Mouse (Mus musculus) brain, embryonic 14.5 days (tissue): Measurements from ENCODE around the gene Ankrd33.

Source experiments
- CTCF ChIP-seq: fragments of 200-500 bp; IDR thresholded peaks from 2 replicates; pipeline ENCODE4 v1.5.1; 2012; ENCODE audit warnings: inconsistent platforms, mild to moderate bottlenecking, moderate library complexity, borderline replicate concordance; ENCODE audit not compliant: insufficient read depth, insufficient read length; ENCODE audit errors: extremely low read depth
- POLR2A ChIP-seq: fragments of 200-500 bp; IDR thresholded peaks from 2 replicates; pipeline ENCODE4 v1.6.1; 2012; ENCODE audit warnings: mild to moderate bottlenecking, inconsistent platforms, borderline replicate concordance; ENCODE audit not compliant: poor library complexity, insufficient read depth, insufficient read length, severe bottlenecking; ENCODE audit errors: extremely low read depth

DNA sequence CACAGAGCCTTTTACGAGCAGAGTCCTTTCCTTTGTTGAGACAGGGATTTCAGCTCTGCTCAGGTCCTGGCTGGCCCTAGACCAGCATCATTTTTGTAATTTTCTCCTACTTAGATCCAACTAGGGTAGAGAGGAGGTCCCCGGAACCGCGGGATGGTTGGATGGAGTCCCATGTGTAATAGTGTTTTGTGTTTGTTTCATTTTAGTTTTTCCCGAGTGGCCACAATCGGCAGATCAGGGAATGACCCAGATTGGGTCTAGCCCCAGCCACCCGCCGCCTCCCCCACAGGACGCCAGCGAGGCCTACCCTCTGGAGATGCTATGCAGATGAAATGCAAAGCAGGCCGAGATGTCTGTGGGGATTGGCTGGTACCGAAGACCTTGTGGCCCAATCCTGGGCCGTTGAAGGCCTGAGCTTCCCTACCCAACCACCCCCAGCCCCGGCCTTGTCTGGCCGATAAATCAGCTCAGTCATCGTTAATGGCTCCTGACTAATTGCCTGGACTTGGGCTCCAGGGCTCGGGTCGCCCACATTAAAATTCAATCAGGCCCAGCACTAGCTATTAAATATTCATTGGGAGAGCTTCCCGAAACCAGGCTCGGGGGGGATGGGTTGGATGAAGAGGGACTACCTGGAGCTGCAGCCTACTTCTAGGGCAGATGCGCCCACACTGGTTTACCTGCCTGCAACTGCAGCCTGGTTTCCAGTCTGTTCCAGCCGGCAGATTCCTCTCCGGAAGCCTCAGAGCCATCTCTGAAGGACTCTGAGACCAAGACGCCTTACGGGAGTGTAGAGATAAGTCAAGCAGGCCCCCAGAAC, 22.5 kb upstream of the Ankrd33 start:
- no peak for TF ChIP-seq CTCF
- TF ChIP-seq POLR2A = no peak
